Mouse (Mus musculus) midbrain, embryonic 12.5 days (tissue): ENCODE results near the gene Cd2. TPM values are rescaled to one million over a fixed set of nuclear protein-coding genes. Genes with fewer than 3 reads are reported as not detected.

Experiments used
- ATAC-seq: fragments of 200-750 bp; cut with Nextera tagmentation; 2 replicates; pipeline ENCODE4 v1.8.0; 2017; ENCODE audit warnings: low read depth, moderate TSS enrichment, moderate library complexity; ENCODE audit not compliant: low FRiP score
- H3K27ac ChIP-seq: fragments of 300-500 bp; sonication (generic); replicated peaks from 2 replicates; pipeline ENCODE4 v1.5.1; 2016; ENCODE audit warnings: mild to moderate bottlenecking
- H3K27me3 ChIP-seq: fragments of 300-500 bp; sonication (generic); 2 replicates; pipeline ENCODE4 v1.6.1; 2016; ENCODE audit warnings: mild to moderate bottlenecking
- H3K36me3 ChIP-seq: fragments of 300-500 bp; sonication (generic); 2 replicates; pipeline ENCODE4 v1.6.1; 2016
- H3K4me1 ChIP-seq: fragments of 300-500 bp; sonication (generic); 2 replicates; pipeline ENCODE4 v1.6.1; 2016
- H3K4me2 ChIP-seq: fragments of 300-500 bp; sonication (generic); replicated peaks from 2 replicates; pipeline ENCODE4 v1.6.1; 2016; ENCODE audit warnings: mild to moderate bottlenecking, moderate library complexity
- H3K4me3 ChIP-seq: fragments of 300-500 bp; sonication (generic); 2 replicates; pipeline ENCODE4 v1.5.1; 2016; ENCODE audit warnings: mild to moderate bottlenecking
- H3K9ac ChIP-seq: fragments of 300-500 bp; sonication (generic); replicated peaks from 2 replicates; pipeline ENCODE4 v1.6.1; 2016; ENCODE audit warnings: mild to moderate bottlenecking, moderate library complexity
- H3K9me3 ChIP-seq: fragments of 300-500 bp; sonication (generic); 2 replicates; pipeline ENCODE4 v1.6.1; 2016; ENCODE audit warnings: mild to moderate bottlenecking
- WGBS: fragments of 180-500 bp; shearing (Covaris S2); methylation state at CpG from one replicate; pipeline ENCODE4 v1.1.7; 2016; 5-methylcytosine and 5-hydroxymethylcytosine counted together
- polyA plus RNA-seq: library from polyadenylated mRNA; unstranded; fragments of >200 nt; fragmentation: Nextera tagmentation; extraction: Ambion mirVana; gene quantifications from 2 replicates; pipeline ENCODE4 v1.2.1, GENCODE M21; 2016

The Cd2 gene
- polyA plus RNA-seq, 1 experiment from 2014 or later: not detected

DNA sequence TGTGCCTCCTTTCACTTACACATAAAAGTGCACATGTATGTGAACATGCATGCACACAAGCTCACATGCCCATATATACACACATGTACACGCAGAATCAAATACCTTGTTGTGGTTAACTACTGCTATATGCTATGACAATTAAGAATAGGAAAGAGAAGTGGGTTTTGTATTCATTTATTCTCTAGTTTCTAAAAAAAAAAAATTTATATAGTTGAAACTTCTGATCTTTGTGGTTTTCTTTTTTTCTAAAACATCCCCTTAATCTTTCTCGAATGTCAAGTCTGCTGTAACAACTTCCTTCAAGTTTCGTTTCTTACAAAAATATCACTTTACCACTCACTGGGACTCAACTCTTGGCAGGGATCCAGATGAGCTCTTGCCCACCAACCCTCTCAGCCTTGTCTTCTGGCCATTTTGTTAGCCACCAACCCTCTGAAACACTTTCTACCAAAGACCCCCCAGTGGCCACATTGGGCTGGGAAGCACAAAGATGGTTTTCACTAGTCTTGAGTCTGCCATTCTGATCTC, 22.1 kb downstream of the Cd2 start:
- H3K4me2 ChIP-seq: no peak overlapping the region
- H3K36me3 ChIP-seq: no peaks in the 10 kb centered on the region
- WGBS: 84% methylated on average over 3 of the region's 3 CpGs
- H3K9me3 ChIP-seq: peaks cover 6% of the 10 kb centered on the region; the same call in 1 of the 2 replicates
- no peak overlapping the region for H3K9ac ChIP-seq
- H3K4me3 ChIP-seq: no peak overlapping the region
- H3K4me1 ChIP-seq: no peaks in the 10 kb centered on the region
- H3K27ac ChIP-seq: no peak overlapping the region
- no peaks in the 10 kb centered on the region for H3K27me3 ChIP-seq
- ATAC-seq: no peak

DNA sequence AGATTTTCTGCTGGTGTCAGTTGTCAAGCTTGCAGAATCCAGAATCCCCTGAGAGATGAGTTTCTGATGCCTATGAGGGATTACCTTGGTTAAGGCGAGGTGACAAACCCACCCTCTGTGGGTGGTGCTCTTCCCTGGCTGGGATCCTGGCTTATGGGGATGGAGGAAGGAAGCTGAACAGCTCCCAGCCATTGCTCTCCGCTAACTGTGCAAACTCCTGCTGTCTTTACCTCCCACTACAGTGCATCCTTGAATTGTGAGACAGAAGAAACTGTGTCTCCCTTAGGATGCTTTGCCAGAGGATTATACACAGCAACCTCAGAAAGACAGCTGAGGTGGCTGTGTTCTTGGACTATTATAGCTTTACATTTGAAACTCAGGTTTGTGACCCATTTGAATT, 28.8 kb downstream of the Cd2 start:
- ATAC-seq: no peak
- no peak overlapping the region for H3K4me2 ChIP-seq
- no peaks in the 10 kb centered on the region for H3K9me3 ChIP-seq
- H3K4me1 ChIP-seq: peaks cover 5% of the 10 kb centered on the region; the same call in 1 of the 2 replicates
- no peak overlapping the region for H3K4me3 ChIP-seq
- no peaks in the 10 kb centered on the region for H3K27me3 ChIP-seq
- 64% methylated on average over 2 of the region's 2 CpGs for WGBS
- H3K9ac ChIP-seq: no peak overlapping the region
- no peak overlapping the region for H3K27ac ChIP-seq
- H3K36me3 ChIP-seq: no peaks in the 10 kb centered on the region

DNA sequence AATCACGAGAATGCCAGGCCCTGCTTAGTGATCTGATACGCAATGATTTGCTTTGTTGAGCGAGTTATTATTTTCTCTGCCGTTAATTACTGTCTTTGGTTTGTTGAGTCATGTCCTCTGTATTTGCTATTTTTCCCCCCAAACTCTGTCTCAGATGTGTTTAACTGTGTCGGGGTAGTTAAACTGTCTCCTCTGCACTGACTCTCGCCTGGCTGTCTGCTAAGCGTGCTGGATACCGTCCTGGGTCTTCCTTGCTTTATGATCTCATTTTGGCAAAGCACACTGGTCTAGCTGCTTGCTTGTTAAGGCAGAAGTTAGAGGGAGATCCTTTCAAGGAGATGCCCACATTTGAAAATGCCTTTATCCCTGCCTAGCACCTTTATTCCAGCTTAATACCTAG, 31.6 kb downstream of the Cd2 start:
- Histone ChIP-seq H3K9ac (no peak overlapping the region), H3K4me2 (no peak overlapping the region)

DNA sequence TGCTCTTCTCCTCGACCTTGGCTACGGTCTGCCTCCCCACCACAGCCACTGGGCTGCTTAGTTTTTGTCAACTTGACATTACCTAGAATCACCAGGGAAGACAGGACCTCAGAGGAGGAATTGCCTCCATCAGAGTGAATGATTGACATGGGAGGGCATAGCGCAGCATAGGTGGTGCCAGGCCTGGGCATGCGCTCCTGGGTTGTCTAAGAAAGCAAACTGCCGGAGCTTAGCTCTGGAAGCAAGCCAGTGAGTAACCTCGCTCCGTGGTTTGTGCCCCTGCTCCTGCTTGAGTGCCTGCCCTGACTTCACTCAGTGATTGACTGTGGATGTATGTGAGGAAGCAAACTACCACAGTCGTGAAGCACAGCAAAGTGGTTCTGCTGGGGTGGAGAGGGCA, 35.6 kb downstream of the Cd2 start:
- Histone ChIP-seq H3K4me2 (no peak overlapping the region), H3K9ac (no peak overlapping the region), H3K4me3 (no peak overlapping the region), H3K4me1 (peaks cover 5% of the 10 kb centered on the region; the same call in 1 of the 2 replicates), H3K9me3 (no peaks in the 10 kb centered on the region), H3K27me3 (no peaks in the 10 kb centered on the region), H3K27ac (no peak overlapping the region), H3K36me3 (no peaks in the 10 kb centered on the region)
- ATAC-seq: no peak
- WGBS: 88% methylated on average over 8 of the region's 8 CpGs

More for the DNA sequence above, 31.6 kb downstream of the Cd2 start:
- Histone ChIP-seq H3K36me3 (no peaks in the 10 kb centered on the region), H3K27ac (no peak overlapping the region), H3K4me1 (peaks cover 5% of the 10 kb centered on the region; the same call in 1 of the 2 replicates), H3K4me3 (no peak overlapping the region), H3K27me3 (no peaks in the 10 kb centered on the region), H3K9me3 (no peaks in the 10 kb centered on the region)
- WGBS: 94% methylated on average over 8 of the region's 8 CpGs
- no peak for ATAC-seq

DNA sequence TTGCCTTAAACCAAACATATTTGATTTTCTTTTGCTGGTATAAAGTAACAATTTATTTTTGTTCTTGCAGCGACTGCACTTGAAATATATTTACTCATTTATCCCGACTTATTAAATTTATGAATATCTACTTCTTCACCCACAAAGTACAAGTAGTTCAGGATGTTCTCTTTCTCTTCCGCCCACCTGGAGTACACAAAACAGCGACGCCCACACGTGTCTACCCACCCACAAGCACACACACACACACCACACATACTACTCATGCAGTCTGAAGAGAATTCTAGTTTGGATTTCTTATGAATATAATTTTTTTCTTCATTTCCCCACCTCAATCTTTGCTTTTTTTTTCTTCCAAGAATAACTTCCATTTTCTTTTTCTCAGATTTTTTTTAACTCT, 37.9 kb downstream of the Cd2 start:
- WGBS: 93% methylated on average over 6 of the region's 6 CpGs
- H3K4me2 ChIP-seq: no peak overlapping the region

DNA sequence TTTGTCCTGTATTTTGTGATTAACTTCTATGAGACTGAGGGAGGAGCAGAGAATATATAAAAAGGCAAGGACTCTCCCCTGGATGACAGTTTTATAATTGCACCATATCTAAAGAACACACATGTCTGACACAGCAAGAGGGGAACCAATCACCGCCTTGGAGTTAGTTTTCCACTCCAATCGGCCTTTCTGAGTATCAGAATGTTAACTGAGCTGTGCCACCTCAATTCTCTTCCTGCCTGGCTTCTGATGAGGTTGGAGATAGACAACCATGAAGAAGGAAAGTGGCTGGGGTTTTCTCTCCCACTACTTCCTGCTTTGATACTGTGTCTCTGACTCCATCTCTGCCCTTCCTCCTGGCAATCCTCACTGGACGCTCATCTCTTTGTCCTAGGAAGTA, 42.5 kb downstream of the Cd2 start:
- no peaks in the 10 kb centered on the region for H3K36me3 ChIP-seq
- no peaks in the 10 kb centered on the region for H3K4me1 ChIP-seq
- no peak for ATAC-seq
- H3K4me3 ChIP-seq: no peak overlapping the region
- no peak overlapping the region for H3K4me2 ChIP-seq
- WGBS: 87% methylated on average over 3 of the region's 3 CpGs
- no peak overlapping the region for H3K27ac ChIP-seq
- H3K27me3 ChIP-seq: no peaks in the 10 kb centered on the region
- H3K9ac ChIP-seq: no peak overlapping the region
- no peaks in the 10 kb centered on the region for H3K9me3 ChIP-seq

More for the DNA sequence above, 37.9 kb downstream of the Cd2 start:
- H3K27ac ChIP-seq: no peak overlapping the region
- no peaks in the 10 kb centered on the region for H3K36me3 ChIP-seq
- H3K4me3 ChIP-seq: no peak overlapping the region
- H3K27me3 ChIP-seq: no peaks in the 10 kb centered on the region
- no peak for ATAC-seq
- H3K9ac ChIP-seq: no peak overlapping the region
- no peaks in the 10 kb centered on the region for H3K4me1 ChIP-seq
- H3K9me3 ChIP-seq: no peaks in the 10 kb centered on the region

DNA sequence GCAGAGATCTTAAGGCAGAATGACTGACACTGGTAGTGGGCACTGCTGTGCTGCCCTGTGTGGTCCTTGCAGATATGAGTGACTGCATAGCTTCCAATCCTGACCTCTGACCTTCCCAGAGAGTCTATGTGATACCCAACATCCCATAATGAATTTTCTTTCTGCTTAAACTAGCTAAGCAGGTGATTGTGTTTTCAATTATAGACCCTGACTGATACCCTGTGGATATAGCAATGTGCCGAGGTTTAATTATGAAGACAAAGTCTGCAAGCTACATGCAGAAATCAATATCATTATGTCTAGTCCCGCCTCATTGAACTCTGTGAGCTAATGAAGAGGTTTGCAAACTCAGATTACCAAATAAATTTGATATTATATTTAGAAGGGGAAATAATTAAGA, 44.7 kb downstream of the Cd2 start:
- no peak for ATAC-seq
- no peak overlapping the region for H3K9ac ChIP-seq
- no peaks in the 10 kb centered on the region for H3K27me3 ChIP-seq
- no peaks in the 10 kb centered on the region for H3K4me1 ChIP-seq
- H3K9me3 ChIP-seq: no peaks in the 10 kb centered on the region
- no peaks in the 10 kb centered on the region for H3K36me3 ChIP-seq
- no peak overlapping the region for H3K4me2 ChIP-seq
- H3K4me3 ChIP-seq: no peak overlapping the region
- 74% methylated on average over 2 of the region's 2 CpGs for WGBS
- no peak overlapping the region for H3K27ac ChIP-seq

DNA sequence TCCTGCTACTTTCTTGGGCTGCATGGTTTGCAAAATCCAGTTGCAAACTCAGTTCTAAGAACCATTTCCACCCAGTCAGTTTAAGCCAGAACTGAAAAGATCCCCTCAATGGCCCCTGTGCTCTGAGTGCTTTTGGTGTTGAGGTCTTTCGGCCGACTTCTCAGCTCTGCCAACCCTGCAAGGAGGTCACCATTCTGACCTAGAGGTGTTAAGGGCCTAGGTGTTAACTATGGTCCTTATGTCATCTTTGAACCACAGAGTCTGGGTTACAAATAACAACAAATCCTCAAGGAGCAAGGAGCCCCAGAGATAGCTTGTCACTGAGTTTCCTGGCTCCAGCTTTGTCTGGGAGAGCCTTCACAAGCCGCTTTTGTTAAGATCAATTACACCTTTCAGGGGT, 45.9 kb downstream of the Cd2 start:
- no peak for ATAC-seq
- Histone ChIP-seq H3K9me3 (no peaks in the 10 kb centered on the region), H3K4me3 (no peak overlapping the region), H3K27me3 (no peaks in the 10 kb centered on the region), H3K36me3 (no peaks in the 10 kb centered on the region), H3K27ac (no peak overlapping the region), H3K4me2 (no peak overlapping the region), H3K9ac (no peak overlapping the region), H3K4me1 (peaks cover 9% of the 10 kb centered on the region)
- 73% methylated on average over 3 of the region's 3 CpGs for WGBS

DNA sequence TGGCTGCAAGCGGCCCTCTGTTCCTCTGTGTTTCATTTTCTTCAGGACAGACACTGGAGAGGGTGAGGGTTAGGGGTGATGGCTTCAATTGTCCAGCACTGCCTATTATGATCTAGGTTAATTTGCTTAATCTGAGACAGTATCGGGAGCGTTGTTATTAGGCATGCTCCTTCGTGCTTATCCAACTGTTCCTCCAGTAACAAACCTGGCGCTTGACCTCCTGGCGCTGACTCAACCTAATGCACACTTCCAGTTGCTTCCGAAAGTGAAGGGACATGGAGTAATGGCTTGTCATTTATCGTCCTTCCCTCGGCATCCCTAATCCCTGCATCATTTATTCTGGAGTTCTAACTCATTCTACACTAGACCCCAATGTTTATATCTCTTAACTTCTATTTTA, 46.9 kb downstream of the Cd2 start:
- no peak overlapping the region for H3K27ac ChIP-seq
- no peak overlapping the region for H3K9ac ChIP-seq
- peaks cover 14% of the 10 kb centered on the region for H3K4me1 ChIP-seq
- H3K27me3 ChIP-seq: no peaks in the 10 kb centered on the region
- H3K4me3 ChIP-seq: no peak overlapping the region
- 78% methylated on average over 9 of the region's 9 CpGs for WGBS
- H3K4me2 ChIP-seq: no peak overlapping the region
- no peak for ATAC-seq
- H3K36me3 ChIP-seq: no peaks in the 10 kb centered on the region
- no peaks in the 10 kb centered on the region for H3K9me3 ChIP-seq

DNA sequence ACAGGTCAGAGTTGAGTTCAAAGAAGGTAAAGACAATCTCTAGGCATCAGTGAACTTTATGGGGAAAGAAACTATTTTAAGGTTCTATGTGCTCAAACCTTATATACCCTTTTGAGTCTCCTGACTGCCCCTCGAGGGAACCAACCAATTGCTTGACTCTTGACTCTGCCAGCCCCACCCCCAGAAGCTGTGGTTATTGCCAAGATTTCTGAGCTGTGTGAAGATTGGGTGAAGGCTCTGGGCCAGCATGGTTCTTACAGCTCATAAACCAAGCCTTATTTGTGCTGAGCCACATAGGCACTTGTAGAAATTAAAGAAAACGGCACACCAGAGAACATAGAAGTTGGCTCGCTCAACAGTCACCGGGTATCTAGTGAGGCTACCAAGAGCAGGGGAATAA, 48.5 kb downstream of the Cd2 start:
- Histone ChIP-seq H3K27ac (no peak overlapping the region), H3K4me1 (peaks cover 14% of the 10 kb centered on the region), H3K4me3 (no peak overlapping the region), H3K9ac (no peak overlapping the region), H3K27me3 (no peaks in the 10 kb centered on the region), H3K9me3 (no peaks in the 10 kb centered on the region), H3K4me2 (no peak overlapping the region), H3K36me3 (no peaks in the 10 kb centered on the region)
- ATAC-seq: no peak
- 93% methylated on average over 4 of the region's 4 CpGs for WGBS

DNA sequence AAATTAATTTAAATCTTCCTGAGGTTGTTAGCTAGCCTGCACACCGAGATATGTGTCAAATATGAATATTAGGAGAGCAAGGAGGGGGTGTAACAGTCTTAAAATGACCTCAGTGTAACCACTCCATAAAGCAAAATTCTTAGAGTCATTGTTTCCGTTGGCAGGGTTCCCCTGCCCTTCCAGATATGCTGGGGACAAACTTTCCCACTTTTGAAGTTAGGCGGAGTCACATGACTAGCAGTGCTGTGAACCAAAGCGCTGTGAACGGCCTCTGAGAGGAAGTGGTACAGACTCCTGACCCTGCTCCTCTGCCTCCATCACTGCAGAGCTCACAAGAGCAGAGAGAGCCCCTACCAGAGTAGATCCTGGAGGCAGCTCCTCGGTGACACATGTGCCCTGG, 49.0 kb downstream of the Cd2 start:
- WGBS: 93% methylated on average over 6 of the region's 6 CpGs
- no peaks in the 10 kb centered on the region for H3K36me3 ChIP-seq
- no peak for ATAC-seq
- H3K27ac ChIP-seq: no peak overlapping the region
- H3K4me2 ChIP-seq: no peak overlapping the region
- H3K9ac ChIP-seq: no peak overlapping the region
- peaks cover 14% of the 10 kb centered on the region for H3K4me1 ChIP-seq
- H3K4me3 ChIP-seq: no peak overlapping the region
- no peaks in the 10 kb centered on the region for H3K9me3 ChIP-seq
- H3K27me3 ChIP-seq: no peaks in the 10 kb centered on the region

DNA sequence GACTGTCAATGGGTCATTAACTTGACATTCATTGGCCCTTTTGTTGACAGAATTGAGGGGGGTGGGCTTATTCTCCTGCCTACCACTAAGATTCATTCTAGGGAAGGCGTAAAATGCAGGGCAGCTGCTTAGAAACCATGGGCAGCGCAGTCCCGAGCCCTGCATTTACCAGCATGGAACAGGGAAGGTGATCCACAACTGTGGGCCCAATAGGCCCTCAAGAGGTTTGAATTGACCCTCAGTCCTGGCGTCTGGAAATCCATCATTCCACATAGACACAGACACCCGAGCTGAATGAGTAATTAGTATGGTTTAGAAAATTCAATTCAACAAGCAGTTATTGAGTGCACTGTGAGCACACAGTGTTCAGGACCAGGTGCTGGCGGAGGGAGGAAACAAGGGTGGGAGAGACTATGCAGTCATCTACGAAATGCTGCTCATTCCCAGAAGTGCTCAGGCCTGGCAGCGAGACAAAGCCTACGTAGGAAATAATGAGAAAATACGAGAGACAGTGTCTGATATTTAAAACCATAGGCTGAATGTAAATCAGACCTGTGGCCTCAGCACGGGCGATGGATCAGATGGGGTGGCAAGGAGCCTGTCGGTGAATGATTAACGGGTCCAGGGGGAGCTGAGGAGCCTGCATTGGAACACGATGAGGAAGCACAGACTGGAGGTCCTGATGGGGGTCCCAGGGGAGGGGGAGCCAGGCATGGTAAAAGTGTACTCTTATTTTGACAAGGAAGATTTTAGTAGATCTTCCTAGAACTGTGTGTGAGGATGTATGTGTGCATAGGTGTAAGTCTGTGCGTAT, 50.5 kb downstream of the Cd2 start:
- Histone ChIP-seq H3K27ac (peak overlapping the region; percentile 30; the same call in 1 of the 2 replicates), H3K36me3 (no peaks in the 10 kb centered on the region), H3K27me3 (no peaks in the 10 kb centered on the region), H3K4me3 (no peak overlapping the region), H3K9me3 (no peaks in the 10 kb centered on the region), H3K9ac (no peak overlapping the region), H3K4me1 (peaks cover 18% of the 10 kb centered on the region), H3K4me2 (no peak overlapping the region)
- WGBS: 61% methylated on average over 16 of the region's 16 CpGs
- peak; percentile 42; the same call in 1 of the 2 replicates for ATAC-seq
